Mouse (Mus musculus) thymus, adult 2 months (tissue): ENCODE results near the gene Actl7b.

Experiments used
- CTCF ChIP-seq: fragments of 200-500 bp; IDR thresholded peaks from 2 replicates; pipeline ENCODE4 v1.5.1; 2012; ENCODE audit warnings: mild to moderate bottlenecking, control low read depth, low read length, moderate library complexity, borderline replicate concordance; ENCODE audit not compliant: control insufficient read depth, poor library complexity, insufficient read depth; ENCODE audit errors: extremely low read depth
- POLR2A ChIP-seq: fragments of 200-500 bp; IDR thresholded peaks from 2 replicates; pipeline ENCODE4 v1.6.1; 2012; ENCODE audit warnings: mild to moderate bottlenecking, low read length, control low read depth, moderate library complexity; ENCODE audit not compliant: control insufficient read depth, poor library complexity, insufficient read depth; ENCODE audit errors: extremely low read depth

DNA sequence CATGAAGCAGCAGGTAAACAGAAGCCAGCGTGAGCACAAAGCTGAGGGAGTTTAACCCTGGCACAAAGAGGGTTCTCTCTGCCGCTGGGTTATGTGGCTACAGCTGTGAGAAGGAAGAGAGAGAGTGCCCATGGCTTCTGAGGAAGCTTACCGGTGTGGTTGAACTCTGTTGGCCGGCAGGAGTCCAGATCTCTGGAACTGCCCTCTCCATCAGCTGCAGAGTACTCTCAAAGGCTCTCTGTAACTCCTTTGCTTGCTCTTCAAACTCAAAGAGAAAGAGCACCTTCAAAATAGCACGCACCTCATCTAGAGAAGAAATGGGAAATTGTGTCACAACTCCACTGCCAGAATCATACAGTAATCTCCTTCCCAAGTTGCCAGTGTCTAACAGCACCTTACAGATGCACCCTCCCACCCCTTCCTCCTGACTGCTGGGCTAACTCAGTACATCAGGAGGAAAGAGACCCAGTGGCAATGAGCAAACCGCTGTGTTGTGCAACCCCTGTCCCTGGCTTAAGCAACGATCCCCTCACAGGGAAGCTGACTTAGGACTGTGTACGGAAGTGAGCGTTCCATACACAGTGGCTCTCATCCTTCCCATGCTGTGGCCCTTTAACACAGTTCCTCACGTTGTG, 15.8 kb upstream of the Actl7b start:
- TF ChIP-seq POLR2A (no peak), CTCF (no peak)
